Mouse (Mus musculus) central nervous system, embryonic 18 days (tissue): ENCODE data around the gene Cyp51. TPM values are rescaled to one million over a fixed set of nuclear protein-coding genes. Genes with fewer than 3 reads are reported as not detected.

ENCODE experiments used
- polyA plus RNA-seq: library from polyadenylated mRNA; depleted of rRNA; stranded (reverse); fragments of >200 nt; gene quantifications from 2 replicates; pipeline ENCODE4 v1.2.3, GENCODE M21; 2012; rRNA removed

Gene Cyp51
- 123 and 131 TPM in 2 replicates for polyA plus RNA-seq

DNA sequence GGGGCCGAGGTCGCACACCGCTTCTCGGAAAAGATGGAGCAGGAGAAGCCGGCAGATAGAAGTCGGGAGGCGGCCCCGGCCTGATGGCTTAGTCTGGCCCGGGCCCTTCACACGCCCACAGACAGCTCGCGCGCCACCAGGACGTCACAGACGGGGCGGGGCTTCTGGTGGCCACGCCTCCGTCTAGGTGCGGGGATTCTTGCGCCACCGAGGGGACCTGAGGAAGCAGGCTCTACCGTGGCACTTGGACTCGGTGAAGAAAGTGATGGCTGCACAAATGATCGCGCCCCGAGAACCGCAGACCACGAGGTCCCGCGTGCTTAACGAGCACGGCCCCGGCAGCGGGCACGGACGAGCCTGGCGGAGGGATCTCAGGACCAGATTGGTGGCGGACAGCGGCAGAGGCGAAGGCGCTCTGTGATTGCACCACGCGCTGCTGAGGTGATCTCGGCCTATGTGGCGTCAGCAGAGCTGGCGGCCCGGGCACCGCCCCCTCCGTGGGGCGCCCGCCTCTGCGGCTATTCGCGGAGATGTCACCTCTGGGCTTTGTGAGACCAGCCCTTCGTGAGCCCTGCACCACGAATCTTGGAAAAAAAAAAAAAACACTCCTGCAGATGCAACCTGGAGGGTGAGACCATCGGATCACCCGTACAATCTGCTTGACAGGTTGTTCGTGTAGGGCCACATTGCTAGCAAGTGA, at the start of gene Cyp51:
TSS of gene Cyp51 (minus strand) at position 406 of the 700 bp plus-strand sequence.

Other genes with a start within 250 kb of the Cyp51 start
- 5.8 and 6.4 TPM in 2 replicates for gene Mterf1a, start 210.8 kb downstream of the Cyp51 start, polyA plus RNA-seq
- 72.9 and 73.5 TPM in 2 replicates for gene Akap9, start 176.7 kb downstream of the Cyp51 start, polyA plus RNA-seq
- 4.0 and 4.9 TPM in 2 replicates for gene Mterf1b, start 87.6 kb upstream of the Cyp51 start, polyA plus RNA-seq